Mouse (Mus musculus) erythroblast, embryonic 14.5 days (primary cell): ENCODE measurements around the gene Ackr3.

Source experiments
- GATA1 ChIP-seq: IDR thresholded peaks from 2 replicates; pipeline ENCODE4 v1.6.1; 2012; ENCODE audit warnings: low read length, inconsistent platforms, mixed read lengths
- TAL1 ChIP-seq: IDR thresholded peaks from 3 replicates; pipeline ENCODE4 v1.6.1; 2012; ENCODE audit warnings: low read length, inconsistent platforms, mixed read lengths

GRCm38 (mm10) chr1:90244537-90244936 lies 40.8 kb downstream of the Ackr3 start:
- no peak for TF ChIP-seq TAL1
- TF ChIP-seq GATA1: no peak
